Mouse (Mus musculus) CH12.LX (cell line): ENCODE measurements at regions not wholly inside any gene's neighbourhood (a gene's known extent, or its start where the extent isn't known, plus 50 kb on each side); places are given as distances from the start of the nearest gene placed in this dataset.

ENCODE experiments used
- DNase-seq: peaks from one replicate; pipeline ENCODE4 v3.0.0-alpha.2; 2013; ENCODE audit errors: extremely low read depth
- H3K27ac ChIP-seq: 2 replicates; pipeline ENCODE4 v1.5.1; 2012; ENCODE audit warnings: low read depth, mild to moderate bottlenecking, control low read depth, moderate library complexity; ENCODE audit not compliant: insufficient read depth
- H3K27me3 ChIP-seq: replicated peaks from 2 replicates; pipeline ENCODE3; 2012; ENCODE audit warnings: inconsistent platforms
- H3K36me3 ChIP-seq, 2 experiments: replicated peaks in 1 of 2; 2 replicates each; pipeline versions ENCODE3 to v1.6.1; 2012; ENCODE audit warnings: inconsistent platforms in 1 of 2, low read length in 1 of 2, mild to moderate bottlenecking in 1 of 2, mixed read lengths in 1 of 2, moderate library complexity in 1 of 2; ENCODE audit not compliant: control insufficient read depth in 1 of 2, insufficient read depth in 1 of 2
- H3K4me1 ChIP-seq, 2 experiments: 2 replicates each; pipeline ENCODE4 v1.6.1; 2012; ENCODE audit warnings: inconsistent platforms in 1 of 2, moderate library complexity in 1 of 2; ENCODE audit not compliant: insufficient read depth in 2 of 2, control insufficient read depth in 1 of 2
- H3K4me2 ChIP-seq: 2 replicates; pipeline ENCODE4 v1.6.1; 2012; ENCODE audit warnings: low read depth, mild to moderate bottlenecking, control low read depth; ENCODE audit not compliant: poor library complexity, insufficient read depth, severe bottlenecking
- H3K4me3 ChIP-seq, 3 experiments: fragments of 150-350 bp in 1 of 3; sonication (generic) in 1 of 3; replicated peaks in 1 of 3; 2 replicates each; pipeline versions ENCODE3 to v1.5.1; 2011 to 2012; ENCODE audit warnings: low read depth in 2 of 3, low read length in 2 of 3, mild to moderate bottlenecking in 2 of 3, moderate library complexity in 2 of 3, control low read depth in 1 of 3, improper control_type of control experiment in 1 of 3, inconsistent platforms in 1 of 3, mixed read lengths in 1 of 3; ENCODE audit not compliant: poor library complexity in 1 of 3
- H3K79me2 ChIP-seq: replicated peaks from 2 replicates; pipeline ENCODE4 v1.6.1; 2012; ENCODE audit warnings: mild to moderate bottlenecking, moderate library complexity; ENCODE audit not compliant: control insufficient read depth, poor library complexity, insufficient read depth, severe bottlenecking; ENCODE audit errors: extremely low read depth
- H3K9ac ChIP-seq: 2 replicates; pipeline ENCODE4 v1.6.1; 2012; ENCODE audit warnings: low read depth, mild to moderate bottlenecking, control low read depth, moderate library complexity; ENCODE audit not compliant: insufficient read depth
- H3K9me3 ChIP-seq: replicated peaks from 2 replicates; pipeline ENCODE3; 2012; ENCODE audit warnings: low read length, inconsistent platforms, mixed read lengths
- BHLHE40 ChIP-seq: IDR thresholded peaks from 2 replicates; pipeline ENCODE4 v1.6.1; 2011; ENCODE audit warnings: mild to moderate bottlenecking, low read depth, low read length, improper control_type of control experiment
- CHD2 ChIP-seq: IDR thresholded peaks from 2 replicates; pipeline ENCODE4 v1.6.1; 2011; ENCODE audit warnings: low read length, improper control_type of control experiment
- E2F4 ChIP-seq: IDR thresholded peaks from 2 replicates; pipeline ENCODE4 v1.6.1; 2011; ENCODE audit warnings: low read depth, low read length, improper control_type of control experiment; ENCODE audit not compliant: insufficient replicate concordance
- GABPA ChIP-seq: IDR thresholded peaks from 2 replicates; pipeline ENCODE4 v1.6.1; 2012; ENCODE audit warnings: low read depth, low read length, improper control_type of control experiment, inconsistent platforms; ENCODE audit not compliant: insufficient replicate concordance
- IRF4 ChIP-seq: IDR thresholded peaks from 2 replicates; pipeline ENCODE4 v1.6.1; 2014; ENCODE audit warnings: low read depth, mild to moderate bottlenecking, inconsistent platforms, low read length, improper control_type of control experiment
- JUND ChIP-seq: conservative IDR thresholded peaks from 2 replicates; pipeline ENCODE4 v1.6.1; 2011; ENCODE audit warnings: low read depth, low read length, improper control_type of control experiment
- MAX ChIP-seq: IDR thresholded peaks from 2 replicates; pipeline ENCODE4 v1.6.1; 2011; ENCODE audit warnings: low read length, improper control_type of control experiment
- MEF2A ChIP-seq: IDR thresholded peaks from 2 replicates; pipeline ENCODE4 v1.6.1; 2014; ENCODE audit warnings: low read depth, mild to moderate bottlenecking, inconsistent platforms, low read length, improper control_type of control experiment, borderline replicate concordance
- MXI1 ChIP-seq: IDR thresholded peaks from 2 replicates; pipeline ENCODE4 v1.6.1; 2011; ENCODE audit warnings: mild to moderate bottlenecking, low read depth, low read length, improper control_type of control experiment
- MYC ChIP-seq: IDR thresholded peaks from 2 replicates; pipeline ENCODE4 v1.6.1; 2011; ENCODE audit warnings: low read depth, mild to moderate bottlenecking, improper control_type of control experiment, low read length
- NRF1 ChIP-seq: IDR thresholded peaks from 2 replicates; pipeline ENCODE4 v1.6.1; 2014; ENCODE audit warnings: low read depth, mild to moderate bottlenecking, inconsistent platforms, low read length, improper control_type of control experiment, moderate library complexity
- PAX5 ChIP-seq: IDR thresholded peaks from 2 replicates; pipeline ENCODE4 v1.6.1; 2012; ENCODE audit warnings: low read length, inconsistent platforms, mixed read lengths
- POLR2AphosphoS2 ChIP-seq: IDR thresholded peaks from 2 replicates; pipeline ENCODE4 v1.6.1; 2011; ENCODE audit warnings: low read depth, low read length, improper control_type of control experiment
- RCOR1 ChIP-seq: conservative IDR thresholded peaks from 2 replicates; pipeline ENCODE4 v1.6.1; 2012; ENCODE audit warnings: low read depth, mild to moderate bottlenecking, inconsistent platforms, low read length, improper control_type of control experiment
- SMC3 ChIP-seq: IDR thresholded peaks from 2 replicates; pipeline ENCODE4 v1.6.1; 2011; ENCODE audit warnings: low read depth, low read length, improper control_type of control experiment
- TBP ChIP-seq: conservative IDR thresholded peaks from 2 replicates; pipeline ENCODE4 v1.6.1; 2011; ENCODE audit warnings: low read depth, low read length, improper control_type of control experiment
- TCF12 ChIP-seq: IDR thresholded peaks from 2 replicates; pipeline ENCODE4 v1.6.1; 2014; ENCODE audit warnings: low read depth, mild to moderate bottlenecking, inconsistent platforms, low read length, improper control_type of control experiment
- UBTF ChIP-seq: IDR thresholded peaks from 2 replicates; pipeline ENCODE4 v1.6.1; 2012; ENCODE audit warnings: low read depth, mild to moderate bottlenecking, inconsistent platforms, low read length, improper control_type of control experiment, moderate library complexity
- USF1 ChIP-seq: IDR thresholded peaks from 2 replicates; pipeline ENCODE4 v1.6.1; 2014; ENCODE audit warnings: low read depth, mild to moderate bottlenecking, inconsistent platforms, low read length, improper control_type of control experiment
- USF2 ChIP-seq: conservative IDR thresholded peaks from 2 replicates; pipeline ENCODE4 v1.6.1; 2011; ENCODE audit warnings: low read depth, low read length, improper control_type of control experiment
- ZC3H11A ChIP-seq: IDR thresholded peaks from 2 replicates; pipeline ENCODE4 v1.6.1; 2012; ENCODE audit warnings: low read depth, mild to moderate bottlenecking, inconsistent platforms, low read length, improper control_type of control experiment
- dilution Hi-C: fragments of 300-500 bp; cut with MboI; formaldehyde crosslinking; loops from 2 replicates; pipeline ENCODE4 v1.14.3; 2020; ENCODE audit warnings: low sequenced_read_pairs; ENCODE audit not compliant: extremely low pct_unique_long_range_greater_than_20kb, extremely low pct_ligation_motif_present
- in situ Hi-C: fragments of 300-500 bp; cut with MboI; formaldehyde crosslinking; loops from 3 replicates; pipeline ENCODE4 v1.14.3; 2019; ENCODE audit warnings: low sequenced_read_pairs, low pct_ligation_motif_present, low pct_unique_long_range_greater_than_20kb, mixed read lengths

DNA sequence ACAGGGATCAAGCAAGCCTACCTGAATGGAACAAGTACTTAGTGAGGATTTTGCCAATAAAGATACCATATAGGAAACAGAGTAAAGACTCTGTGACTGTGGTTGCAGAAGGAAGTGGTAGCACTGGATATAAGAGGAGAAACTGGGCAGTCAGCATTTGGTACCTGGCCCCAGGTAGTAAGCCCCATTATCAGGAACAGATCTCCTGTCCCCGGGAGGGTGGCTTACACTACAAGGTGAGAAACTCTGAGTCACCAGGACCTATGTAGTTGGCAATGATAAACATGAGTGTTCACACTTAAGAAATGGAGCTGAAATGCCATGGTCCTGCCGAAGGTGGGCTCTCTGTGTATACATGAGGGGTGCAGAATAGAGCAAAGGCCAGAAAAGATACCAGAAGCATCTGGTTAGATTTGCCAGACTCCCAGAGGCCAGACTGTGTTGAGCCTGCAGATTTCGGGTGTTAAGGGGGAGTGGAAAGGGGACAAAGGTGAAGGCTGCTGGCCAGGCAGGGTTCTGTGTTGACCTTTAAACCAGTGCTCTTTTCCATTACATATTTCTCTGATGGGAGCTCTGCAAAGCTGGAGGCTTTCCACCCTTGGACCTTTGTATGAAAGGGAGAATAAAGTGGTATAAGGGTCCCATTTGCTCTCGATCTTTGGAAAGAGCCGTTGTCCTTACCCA lies 66.8 kb upstream of the Acsl1 start:
- Histone ChIP-seq H3K9ac (no peak overlapping the region), H3K36me3 (no peaks in the 10 kb centered on the region), H3K4me3 (no peak overlapping the region), H3K4me2 (no peak overlapping the region), H3K79me2 (no peaks in the 10 kb centered on the region), H3K27ac (no peak overlapping the region), H3K27me3 (no peaks in the 10 kb centered on the region), H3K4me1 (peaks cover 5 to 9% of the 10 kb centered on the region in 2 experiments; a peak in 3 of 4 replicates), H3K9me3 (no peaks in the 10 kb centered on the region)
- dilution Hi-C loops = no loop called here
- DNase-seq = no peak
- TF ChIP-seq MEF2A (no peak), MAX (no peak), RCOR1 (no peak), USF1 (no peak), USF2 (no peak), BHLHE40 (no peak), TBP (no peak)
- in situ Hi-C loops = no loop called here

DNA sequence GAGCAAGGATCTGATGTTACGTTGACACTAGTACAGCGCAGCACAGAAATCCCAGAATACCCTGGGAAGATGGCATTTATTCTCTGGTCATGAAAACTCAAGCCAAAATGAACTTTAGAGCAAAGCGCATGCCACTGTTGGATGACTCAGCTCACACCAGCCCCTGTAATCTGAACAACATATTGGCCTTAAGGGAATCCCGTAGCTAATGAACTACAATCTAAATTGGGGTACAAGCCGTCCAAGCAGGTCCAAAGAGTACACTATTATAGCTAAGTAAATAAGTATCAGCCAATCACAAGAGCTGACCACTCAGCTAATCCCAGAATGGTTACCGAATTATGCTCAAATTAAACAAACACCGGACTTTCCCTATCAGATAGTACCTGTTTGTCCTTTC lies 62.0 kb upstream of the Acsl1 start:
- dilution Hi-C loops (no loop called here), in situ Hi-C loops (no loop called here)
- H3K27ac ChIP-seq = no peak overlapping the region
- TF ChIP-seq SMC3 = no peak
- no peak for TF ChIP-seq USF2
- no peak for TF ChIP-seq TCF12
- no peak for TF ChIP-seq MAX
- TF ChIP-seq IRF4 = no peak
- TF ChIP-seq POLR2AphosphoS2 = no peak
- no peak for TF ChIP-seq ZC3H11A
- TF ChIP-seq MEF2A = no peak
- TF ChIP-seq CHD2 = no peak
- no peak for TF ChIP-seq E2F4
- no peak for TF ChIP-seq MYC
- TF ChIP-seq NRF1 = no peak
- TF ChIP-seq GABPA = no peak
- TF ChIP-seq MXI1 = no peak
- TF ChIP-seq PAX5 = no peak
- TF ChIP-seq JUND = no peak
- no peak for TF ChIP-seq UBTF
- H3K79me2 ChIP-seq = no peaks in the 10 kb centered on the region
- no peak for DNase-seq
- H3K9ac ChIP-seq = no peak overlapping the region
- H3K27me3 ChIP-seq = no peaks in the 10 kb centered on the region
- no peak overlapping the region for H3K4me3 ChIP-seq
- H3K36me3 ChIP-seq = no peaks in the 10 kb centered on the region
- H3K4me1 ChIP-seq = peaks cover 0 to 11% of the 10 kb centered on the region in 2 experiments; a peak in 2 of 4 replicates
- no peak overlapping the region for H3K4me2 ChIP-seq
- no peaks in the 10 kb centered on the region for H3K9me3 ChIP-seq
